Mouse (Mus musculus) ES-E14 (cell line): Measurements from ENCODE around the gene Gm7714. TPM values are rescaled to one million over a fixed set of nuclear protein-coding genes. Genes with fewer than 3 reads are reported as not detected.
"Not testable (repeated sequence)": the region's sequence is repeated elsewhere in the genome, so short reads cannot be mapped to it uniquely, and the experiment has no call there.

Experiments used
- DNase-seq: peaks from one replicate; pipeline ENCODE4 v3.0.0-alpha.2; 2013; ENCODE audit warnings: low read depth, low spot score
- H3K27ac ChIP-seq: 2 replicates; pipeline ENCODE4 v1.5.1; 2012; ENCODE audit warnings: low read depth, mild to moderate bottlenecking, low read length, moderate library complexity, mixed read lengths; ENCODE audit not compliant: poor library complexity, insufficient read depth, severe bottlenecking
- H3K36me3 ChIP-seq: 2 replicates; pipeline ENCODE4 v1.6.1; 2012; ENCODE audit warnings: mild to moderate bottlenecking, low read length, moderate library complexity, mixed read lengths; ENCODE audit not compliant: control insufficient read depth, poor library complexity, insufficient read depth, severe bottlenecking
- H3K4me1 ChIP-seq, 2 experiments: fragments of 150-350 bp in 1 of 2; sonication (generic) in 1 of 2; 2 replicates each; pipeline ENCODE4 v1.6.1; 2012; ENCODE audit warnings: low read length in 2 of 2, mild to moderate bottlenecking in 1 of 2, mixed read lengths in 1 of 2; ENCODE audit not compliant: control insufficient read depth in 2 of 2, insufficient read depth in 2 of 2, poor library complexity in 1 of 2
- H3K4me3 ChIP-seq, 2 experiments: fragments of 150-350 bp in 1 of 2; sonication (generic) in 1 of 2; 2 replicates each; pipeline ENCODE4 v1.5.1; 2012; ENCODE audit warnings: low read length in 2 of 2, low read depth in 1 of 2, mild to moderate bottlenecking in 1 of 2, mixed read lengths in 1 of 2; ENCODE audit not compliant: insufficient read depth in 1 of 2, poor library complexity in 1 of 2, severe bottlenecking in 1 of 2
- H3K9ac ChIP-seq: 2 replicates; pipeline ENCODE4 v1.6.1; 2012; ENCODE audit warnings: low read depth, mild to moderate bottlenecking, low read length, mixed read lengths; ENCODE audit not compliant: poor library complexity, insufficient read depth, severe bottlenecking
- H3K9me3 ChIP-seq: fragments of 150-350 bp; sonication (generic); 2 replicates; pipeline ENCODE4 v1.6.1; 2012; ENCODE audit warnings: low read depth, mild to moderate bottlenecking, low read length; ENCODE audit not compliant: control insufficient read depth, insufficient read depth
- CHD2 ChIP-seq: IDR thresholded peaks from 2 replicates; pipeline ENCODE4 v1.6.1; 2014; ENCODE audit warnings: mild to moderate bottlenecking, low read depth, low read length, inconsistent platforms
- HCFC1 ChIP-seq: IDR thresholded peaks from 2 replicates; pipeline ENCODE4 v1.6.1; 2012; ENCODE audit warnings: low read length, inconsistent platforms, borderline replicate concordance; ENCODE audit not compliant: insufficient read depth
- MAFK ChIP-seq: IDR thresholded peaks from 2 replicates; pipeline ENCODE4 v1.6.1; 2014; ENCODE audit warnings: mild to moderate bottlenecking, low read depth, low read length, inconsistent platforms; ENCODE audit not compliant: insufficient read depth
- ZC3H11A ChIP-seq: IDR thresholded peaks from 2 replicates; pipeline ENCODE4 v1.6.1; 2012; ENCODE audit warnings: low read depth, mild to moderate bottlenecking, inconsistent platforms, low read length, borderline replicate concordance
- ZNF384 ChIP-seq: IDR thresholded peaks from 2 replicates; pipeline ENCODE4 v1.6.1; 2012; ENCODE audit warnings: low read depth, low read length, inconsistent platforms
- in situ Hi-C, 2 experiments: fragments of 600-800 bp; cut with MboI; formaldehyde crosslinking; loops; one replicate each; pipeline ENCODE4 v1.15.1; 2025; ENCODE audit warnings: low sequenced_read_pairs in 2 of 2, inconsistent platforms in 1 of 2; ENCODE audit not compliant: unreplicated experiment in 2 of 2
- total RNA-seq: library from RNA; depleted of rRNA; stranded (reverse); fragments of 300-350 nt; gene quantifications from 2 replicates; pipeline ENCODE4 v1.2.3, GENCODE M21; 2012; rRNA removed

Gm7714 gene
- not detected in 2 replicates for total RNA-seq

GRCm38 (mm10) chr5:88268619-88269018, at the start of gene Gm7714:
TSS of gene Gm7714 (plus strand) at chr5:88268919.
- in situ Hi-C loops = no loop called here
- no peak within 1 kb of the TSS for H3K9ac ChIP-seq
- no peaks in the 10 kb centered on the region for H3K4me1 ChIP-seq
- no peaks in the 10 kb centered on the region for H3K9me3 ChIP-seq
- H3K27ac ChIP-seq = no peak within 1 kb of the TSS
- TF ChIP-seq ZNF384 = no peak
- no peak for TF ChIP-seq CHD2
- no peak for TF ChIP-seq ZC3H11A
- TF ChIP-seq MAFK = no peak
- TF ChIP-seq HCFC1 = no peak
- H3K36me3 ChIP-seq = no peaks in the 10 kb centered on the region
- DNase-seq = no peak
- H3K4me3 ChIP-seq = no peak within 1 kb of the TSS

GRCm38 (mm10) chr5:88256475-88256874, 12.2 kb upstream of the Gm7714 start:
- in situ Hi-C loops = no loop called here
- no peak overlapping the region for H3K9ac ChIP-seq

GRCm38 (mm10) chr5:88311307-88311706, 42.6 kb downstream of the Gm7714 start:
- DNase-seq, H3K36me3 ChIP-seq, H3K9me3 ChIP-seq, H3K4me3 ChIP-seq, H3K27ac ChIP-seq, H3K9ac ChIP-seq, H3K4me1 ChIP-seq, in situ Hi-C loops: not testable (repeated sequence)

More at GRCm38 (mm10) chr5:88256475-88256874, 12.2 kb upstream of the Gm7714 start:
- TF ChIP-seq ZC3H11A = no peak
- TF ChIP-seq ZNF384 = no peak
- TF ChIP-seq MAFK = no peak
- no peak for TF ChIP-seq HCFC1
- no peak for TF ChIP-seq CHD2
- Histone ChIP-seq H3K4me1 (no peaks in the 10 kb centered on the region), H3K9me3 (no peaks in the 10 kb centered on the region), H3K27ac (no peak overlapping the region), H3K36me3 (no peaks in the 10 kb centered on the region), H3K4me3 (no peak overlapping the region)
- no peak for DNase-seq

- H3K4me3 ChIP-seq = no peak within 1 kb of the TSS
- H3K9me3 ChIP-seq = no peaks in the 10 kb centered on the region
- DNase-seq = no peak
- H3K9ac ChIP-seq = no peak within 1 kb of the TSS
- H3K27ac ChIP-seq = no peak within 1 kb of the TSS
- TF ChIP-seq MAFK (no peak), ZNF384 (no peak), CHD2 (no peak), HCFC1 (no peak)
- H3K4me1 ChIP-seq = no peaks in the 10 kb centered on the region
- H3K36me3 ChIP-seq = no peaks in the 10 kb centered on the region
- in situ Hi-C loops = no loop called here
Observed at GRCm38 (mm10) chr5:88317012-88317411, 48.3 kb downstream of the Gm7714 start, which contains the start of gene Prol1. TSS of gene Prol1 (plus strand) at chr5:88317312.

Other genes with a start within 250 kb of the Gm7714 start
- not detected in 2 replicates for gene Smr2, start 182.4 kb upstream of the Gm7714 start, total RNA-seq
- gene Gm11116, start 157.4 kb upstream of the Gm7714 start, total RNA-seq = not detected in 2 replicates
- gene Gm11115, start 114.8 kb upstream of the Gm7714 start, total RNA-seq = not detected in 2 replicates
- gene Prol1, start 48.4 kb downstream of the Gm7714 start, total RNA-seq = not detected in 2 replicates
- gene Amtn, start 107.2 kb downstream of the Gm7714 start, total RNA-seq = not detected in 2 replicates
- not detected in 2 replicates for gene Ambn, start 187.1 kb downstream of the Gm7714 start, total RNA-seq
- not detected in 2 replicates for gene Enam, start 219.1 kb downstream of the Gm7714 start, total RNA-seq